Mouse (Mus musculus): ENCODE measurements around the gene Smc3. TPM values are rescaled to one million over a fixed set of nuclear protein-coding genes. Genes with fewer than 3 reads are reported as not detected.
"Not testable (repeated sequence)": the region's sequence is repeated elsewhere in the genome, so short reads cannot be mapped to it uniquely, and the experiment has no call there.

Gene Smc3
- total RNA-seq, 2 experiments from 2014 or later: 22.4 to 23.6 TPM

DNA sequence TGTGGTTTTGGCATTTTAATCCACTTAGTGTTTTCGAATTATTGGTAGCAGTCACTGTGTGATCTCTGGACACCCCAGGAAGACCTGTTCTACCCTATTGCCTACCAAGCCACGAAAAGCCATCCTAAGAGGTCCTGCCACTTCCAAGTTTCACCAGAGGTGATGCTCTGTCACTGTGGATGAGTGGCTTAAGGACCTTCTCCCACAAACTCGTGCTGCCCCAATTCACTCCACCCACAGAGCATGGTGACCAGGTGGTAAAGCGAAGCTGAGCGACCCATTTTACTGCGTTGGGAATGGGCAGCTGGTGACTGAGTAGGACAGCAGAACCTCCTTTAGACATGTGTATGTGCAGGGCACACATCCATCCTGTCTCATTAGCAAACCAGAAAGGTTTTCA is 49.2 kb downstream of the Smc3 start:
- DNase-seq (ENCODE audit: low spot score): no peak

GRCm38 (mm10) chr19:53649802-53650201 is 49.6 kb downstream of the Smc3 start:
- DNase-seq (ENCODE audit: low spot score): no peak
- intact Hi-C loops (cut with DNase I): loop anchor here (2.0 to 10.0 kb wide), 4 partner anchors 82 to 275 kb away; no protein-coding TSS in a partner anchor

More for the DNA sequence above, 49.2 kb downstream of the Smc3 start:
- intact Hi-C loops (cut with DNase I): loop anchor here (2.0 to 10.0 kb wide), 2 partner anchors 113 to 275 kb away; no protein-coding TSS in a partner anchor

- DNase-seq (ENCODE audit: low spot score): no peak
- intact Hi-C loops (cut with DNase I): loop anchor here (5.0 to 10.0 kb wide), 2 partner anchors 81 to 174 kb away; no protein-coding TSS in a partner anchor
Observed at GRCm38 (mm10) chr19:53650921-53651320, 50.7 kb downstream of the Smc3 start.

GRCm38 (mm10) chr19:53652267-53652666 is 52.1 kb downstream of the Smc3 start:
- DNase-seq (ENCODE audit: low spot score): no peak
- intact Hi-C loops (cut with DNase I): loop anchor here (5.0 to 10.0 kb wide), 2 partner anchors 80 to 173 kb away; no protein-coding TSS in a partner anchor

DNA sequence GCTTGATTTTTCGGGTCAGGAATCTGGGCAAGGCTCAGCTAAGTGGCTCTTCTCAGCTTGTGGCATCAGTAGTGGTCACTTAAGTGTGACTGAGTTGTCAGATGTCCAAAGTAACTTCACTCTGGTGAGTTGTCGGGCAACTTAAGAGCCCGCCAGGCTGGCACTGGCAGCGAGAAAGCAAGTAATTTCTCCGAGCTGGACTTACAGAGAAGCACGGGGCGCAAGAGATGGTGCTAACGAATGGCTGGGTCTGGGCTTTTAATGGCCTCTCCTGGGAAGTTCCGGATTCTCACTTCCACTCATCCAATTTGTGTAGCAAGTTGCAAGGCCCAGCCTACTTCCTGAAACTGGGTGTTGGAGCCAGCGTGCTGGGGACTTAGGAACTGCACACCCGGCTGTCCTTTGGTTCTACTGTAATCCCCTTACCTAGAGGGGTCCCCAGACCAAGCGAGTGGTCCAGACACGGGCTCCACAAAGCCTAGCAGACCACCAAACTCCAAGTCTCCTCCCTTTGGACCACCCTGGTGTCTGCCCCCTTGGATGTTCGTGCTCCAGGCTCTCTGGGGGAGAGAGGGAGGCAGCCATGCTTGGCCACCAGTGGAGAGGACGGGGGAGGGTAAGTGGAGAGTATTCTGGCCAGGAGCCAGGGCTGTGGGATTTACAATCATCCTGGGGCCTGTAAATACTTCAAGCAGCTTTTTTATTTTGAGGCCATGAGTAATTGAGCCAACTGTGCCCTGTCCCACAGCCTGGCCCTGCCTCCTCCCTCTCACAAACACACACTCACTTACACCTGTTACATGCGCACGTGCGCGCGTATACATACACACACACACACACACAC is 53.6 kb downstream of the Smc3 start:
- intact Hi-C loops (cut with DNase I): loop anchor here (5.0 to 10.0 kb wide), 2 partner anchors 78 to 171 kb away; no protein-coding TSS in a partner anchor
- DNase-seq (ENCODE audit: low spot score): no peak

- intact Hi-C loops (cut with DNase I): loop anchor here (10.0 kb wide), 1 partner anchor 168 kb away; no protein-coding TSS in a partner anchor
- not testable (repeated sequence) for DNase-seq (ENCODE audit: low spot score)
Observed at GRCm38 (mm10) chr19:53656443-53656842, 56.2 kb downstream of the Smc3 start.

- DNase-seq (ENCODE audit: low spot score): no peak
- intact Hi-C loops (cut with DNase I): loop anchor here (10.0 kb wide), 1 partner anchor 167 kb away; no protein-coding TSS in a partner anchor
Observed at GRCm38 (mm10) chr19:53657437-53657836, 57.2 kb downstream of the Smc3 start.

DNA sequence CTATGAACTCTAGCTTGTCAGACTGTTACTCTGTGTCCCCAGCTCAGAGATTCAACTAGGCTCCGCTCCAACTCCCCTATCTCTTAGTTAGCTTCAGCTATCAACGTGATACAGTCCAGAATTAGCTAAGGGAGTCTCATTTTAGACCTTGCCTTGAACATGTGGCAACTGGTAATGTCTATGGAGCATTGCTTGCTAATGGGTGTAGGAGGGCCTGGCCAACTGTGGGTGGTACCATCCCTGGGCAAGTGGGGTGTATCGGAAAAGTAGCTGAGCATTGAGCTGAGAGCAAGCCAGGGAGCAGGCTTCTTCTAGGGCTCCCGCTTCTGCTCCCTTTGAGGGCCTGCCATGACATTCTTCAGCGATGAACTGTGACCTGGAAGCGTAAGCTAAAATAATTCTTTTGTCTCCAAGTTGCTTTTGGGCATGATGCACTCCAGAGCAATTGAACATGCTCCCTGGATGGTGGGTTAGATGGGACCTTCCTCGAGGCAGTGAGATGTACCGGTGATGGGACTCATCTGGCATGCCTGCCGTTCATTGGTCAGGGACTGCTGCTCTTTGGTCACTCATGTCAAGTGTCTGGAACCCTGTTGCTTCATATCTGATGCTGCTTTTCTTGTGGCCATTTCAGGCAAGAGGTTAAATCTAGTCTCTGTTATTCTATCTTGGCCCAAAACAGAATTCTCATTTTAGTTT is 60.7 kb downstream of the Smc3 start:
- intact Hi-C loops (cut with DNase I): no loop called here
- DNase-seq (ENCODE audit: low spot score): no peak

GRCm38 (mm10) chr19:53661938-53662722 is 61.9 kb downstream of the Smc3 start:
- intact Hi-C loops (cut with DNase I): no loop called here
- DNase-seq (ENCODE audit: low spot score): no peak

GRCm38 (mm10) chr19:53664831-53665230 is 64.6 kb downstream of the Smc3 start:
- intact Hi-C loops (cut with DNase I): no loop called here
- no peak for DNase-seq (ENCODE audit: low spot score)

GRCm38 (mm10) chr19:53665391-53665790 is 65.2 kb downstream of the Smc3 start:
- DNase-seq (ENCODE audit: low spot score): no peak
- intact Hi-C loops (cut with DNase I): no loop called here

- intact Hi-C loops (cut with DNase I): no loop called here
- DNase-seq (ENCODE audit: low spot score): no peak
Observed at GRCm38 (mm10) chr19:53666708-53667107, 66.5 kb downstream of the Smc3 start.

- intact Hi-C loops (cut with DNase I): no loop called here
Observed at GRCm38 (mm10) chr19:53668821-53669220, 68.6 kb downstream of the Smc3 start.

DNA sequence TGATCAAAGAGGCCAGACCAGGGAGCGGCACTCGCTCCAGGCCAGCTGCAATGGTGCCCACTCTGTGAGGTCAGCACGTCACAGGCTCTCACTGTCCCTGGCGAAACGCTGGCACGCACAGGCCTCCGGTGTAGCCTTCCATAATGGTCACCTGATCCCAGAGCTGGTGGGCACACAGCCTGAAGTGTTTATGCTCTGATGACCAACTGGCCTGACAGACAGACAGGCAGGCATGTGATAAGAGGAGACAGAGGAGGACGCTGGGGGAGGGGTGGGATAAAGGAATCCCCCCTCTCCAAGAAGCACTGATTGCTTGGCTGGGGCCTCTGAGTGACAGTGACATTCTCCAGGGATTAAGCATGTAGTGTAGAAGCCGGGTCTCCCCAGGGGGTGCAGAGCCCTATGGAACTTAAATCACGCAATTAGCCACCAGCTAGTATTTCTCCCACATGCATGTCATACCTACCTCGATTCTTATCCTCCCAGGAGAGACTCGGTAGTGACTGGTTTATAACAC is 70.5 kb downstream of the Smc3 start:
- DNase-seq (ENCODE audit: low spot score): peak; percentile 43
- intact Hi-C loops (cut with DNase I): no loop called here

More at GRCm38 (mm10) chr19:53668821-53669220, 68.6 kb downstream of the Smc3 start:
- no peak for DNase-seq (ENCODE audit: low spot score)

GRCm38 (mm10) chr19:53671432-53671831 is 71.2 kb downstream of the Smc3 start:
- no peak for DNase-seq (ENCODE audit: low spot score)
- intact Hi-C loops (cut with DNase I): no loop called here

DNA sequence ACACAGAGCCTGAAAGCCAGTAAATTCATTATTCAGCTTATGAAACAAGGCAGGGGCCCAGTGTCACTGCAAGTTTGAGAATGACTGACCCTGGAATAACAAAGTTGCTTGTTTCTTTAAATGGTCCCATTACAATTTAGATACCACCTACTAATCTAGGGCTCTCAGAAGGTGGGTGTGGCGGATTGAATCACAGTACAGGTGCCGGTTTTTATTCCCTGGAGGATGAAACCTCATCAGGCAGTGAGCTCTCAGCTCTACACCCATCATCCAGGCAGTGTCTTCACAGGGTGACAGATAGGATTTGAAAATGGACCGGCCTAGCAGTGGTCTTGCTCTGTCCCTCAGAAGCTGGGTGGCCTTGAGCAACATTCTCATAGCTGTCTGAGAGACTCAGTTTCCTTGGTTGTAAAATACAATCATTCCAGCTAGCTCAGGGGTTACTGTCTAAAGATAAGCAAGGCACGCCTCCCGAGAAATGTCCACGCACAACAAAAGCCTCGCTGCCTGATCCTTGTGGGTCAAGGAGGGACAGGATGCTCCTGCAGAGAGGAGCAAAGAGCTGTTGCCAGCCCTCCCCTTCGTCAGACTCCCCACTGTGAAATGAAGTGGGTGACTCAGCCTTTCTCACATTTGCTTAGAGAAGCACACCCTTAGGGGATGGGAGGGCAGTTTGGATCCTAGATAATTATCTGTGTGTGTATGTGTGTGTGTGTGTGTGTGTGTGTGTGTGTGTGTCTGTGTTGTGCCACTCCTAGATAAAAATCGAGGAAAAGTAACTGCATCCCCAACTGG is 74.1 kb downstream of the Smc3 start:
- DNase-seq (ENCODE audit: low spot score): no peak
- intact Hi-C loops (cut with DNase I): no loop called here

- DNase-seq (ENCODE audit: low spot score): no peak
- intact Hi-C loops (cut with DNase I): no loop called here
Observed at GRCm38 (mm10) chr19:53676228-53676627, 76.0 kb downstream of the Smc3 start.

DNA sequence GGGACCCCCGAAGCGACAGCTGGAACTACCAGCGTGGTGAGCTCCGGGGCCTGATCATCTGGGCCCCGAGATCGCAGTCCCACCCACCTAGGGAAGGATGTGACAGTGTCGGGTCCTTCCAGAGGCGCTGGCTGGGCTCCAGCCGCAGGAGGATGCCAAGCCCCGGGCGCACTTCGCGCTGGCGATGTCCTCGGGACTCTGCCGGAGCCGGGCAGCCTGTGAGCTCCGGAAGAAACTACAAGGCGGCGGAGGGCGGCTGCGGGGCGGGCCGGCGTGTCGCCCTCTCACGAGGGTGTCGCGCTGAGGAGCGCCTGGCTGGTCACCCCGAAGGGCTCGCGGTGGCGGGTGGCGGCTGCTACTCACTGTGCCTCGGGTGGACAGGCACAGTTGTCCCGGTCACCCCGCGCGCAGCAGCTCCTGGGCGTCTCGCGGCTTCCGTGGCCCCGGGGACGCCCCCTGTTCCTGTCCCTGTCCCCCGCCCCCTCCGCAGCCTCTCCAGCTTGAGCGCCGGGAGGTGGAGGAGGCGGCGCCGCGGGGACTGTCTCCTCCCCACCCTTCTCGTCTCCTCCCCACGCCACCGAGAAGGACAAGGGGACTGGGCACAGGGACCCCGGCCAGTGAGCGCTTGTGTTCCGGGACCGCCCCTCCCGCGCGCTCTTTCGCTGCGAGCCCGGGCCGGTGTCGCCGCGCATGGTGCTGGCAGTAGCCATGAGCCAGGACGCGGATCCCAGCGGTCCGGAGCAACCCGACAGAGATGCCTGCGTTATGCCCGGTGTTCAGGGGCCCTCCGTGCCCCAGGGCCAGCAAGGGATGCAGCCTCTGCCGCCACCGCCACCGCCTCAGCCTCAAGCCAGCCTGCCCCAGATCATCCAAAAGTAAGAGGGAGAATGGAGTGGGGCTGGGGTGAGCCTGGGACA is 76.8 kb downstream of the Smc3 start, which contains the start of gene Rbm20:
Gene Rbm20 (plus strand): TSS at position 589 of the 917 bp plus-strand sequence.
- DNase-seq (ENCODE audit: low spot score): peak; percentile 48
- intact Hi-C loops (cut with DNase I): no loop called here
